Mouse (Mus musculus): ENCODE results near the gene Mdm2. TPM values are rescaled to one million over a fixed set of nuclear protein-coding genes. Genes with fewer than 3 reads are reported as not detected.
A peak's percentile ranks its signal among the peaks of the same experiment; 100 is the strongest.

The Mdm2 gene
- total and polyA plus RNA-seq, 3 experiments, result 79.8 to 136 (median 112) TPM

GRCm38 (mm10) chr10:117692173-117692572, 18.4 kb downstream of the Mdm2 start:
- Histone ChIP-seq H3K4me2 (ENCODE audit: insufficient read depth, low read depth, poor library complexity, severe bottlenecking) (no peak overlapping the region), H3K27me3 (replicated peaks) (no peaks in the 10 kb centered on the region), H3K4me1 (ENCODE audit: control insufficient read depth in 1 of 2, insufficient read depth in 2 of 2) (no peaks in the 10 kb centered on the region), H3K4me3 (replicated peaks in 1 of 3; ENCODE audit: low read depth in 2 of 3, low read length in 2 of 3, poor library complexity in 1 of 3) (no peak overlapping the region), H3K79me2 (replicated peaks; ENCODE audit: control insufficient read depth, extremely low read depth, insufficient read depth, poor library complexity, severe bottlenecking) (peaks cover 11% of the 10 kb centered on the region), H3K9me3 (replicated peaks; ENCODE audit: low read length) (no peaks in the 10 kb centered on the region), H3K9ac (ENCODE audit: insufficient read depth, low read depth) (no peak overlapping the region), H3K36me3 (replicated peaks in 1 of 2; ENCODE audit: control insufficient read depth in 1 of 2, insufficient read depth in 1 of 2, low read length in 1 of 2) (peaks cover 64 to 82% of the 10 kb centered on the region in 2 experiments), H3K27ac (ENCODE audit: insufficient read depth, low read depth) (no peak overlapping the region)
- no peak for TF ChIP-seq TCF12 (IDR thresholded peaks at IDR 0.05; ENCODE audit: low read depth, low read length)
- TF ChIP-seq CTCF (conservative IDR thresholded peaks at IDR 0.05 in 1 of 2, IDR thresholded peaks at IDR 0.05 in 1 of 2; ENCODE audit: low read depth in 2 of 2, low read length in 2 of 2), result peak in 1 of 2 experiments; percentile 6; a peak in 1 of 4 replicates
- in situ Hi-C loops (cut with MboI; ENCODE audit: low pct_ligation_motif_present, low pct_unique_long_range_greater_than_20kb, low sequenced_read_pairs) (no loop called here), dilution Hi-C loops (cut with MboI; ENCODE audit: extremely low pct_ligation_motif_present, extremely low pct_unique_long_range_greater_than_20kb, low sequenced_read_pairs) (no loop called here)
- DNase-seq (ENCODE audit: extremely low read depth), result no peak

GRCm38 (mm10) chr10:117691389-117691968, 19.1 kb downstream of the Mdm2 start:
- Histone ChIP-seq H3K36me3 (replicated peaks in 1 of 2; ENCODE audit: control insufficient read depth in 1 of 2, insufficient read depth in 1 of 2, low read length in 1 of 2) (peaks cover 57 to 75% of the 10 kb centered on the region in 2 experiments), H3K4me3 (replicated peaks in 1 of 3; ENCODE audit: low read depth in 2 of 3, low read length in 2 of 3, poor library complexity in 1 of 3) (no peak overlapping the region), H3K27ac (ENCODE audit: insufficient read depth, low read depth) (no peak overlapping the region), H3K27me3 (replicated peaks) (no peaks in the 10 kb centered on the region), H3K9me3 (replicated peaks; ENCODE audit: low read length) (no peaks in the 10 kb centered on the region), H3K4me1 (ENCODE audit: control insufficient read depth in 1 of 2, insufficient read depth in 2 of 2) (no peaks in the 10 kb centered on the region), H3K4me2 (ENCODE audit: insufficient read depth, low read depth, poor library complexity, severe bottlenecking) (no peak overlapping the region), H3K79me2 (replicated peaks; ENCODE audit: control insufficient read depth, extremely low read depth, insufficient read depth, poor library complexity, severe bottlenecking) (peaks cover 9% of the 10 kb centered on the region), H3K9ac (ENCODE audit: insufficient read depth, low read depth) (no peak overlapping the region)
- TF ChIP-seq HCFC1 (IDR thresholded peaks at IDR 0.05; ENCODE audit: low read depth, low read length), result no peak
- TF ChIP-seq POLR2A (IDR thresholded peaks at IDR 0.05; ENCODE audit: low read depth, low read length), result peak; percentile 12
- no peak for DNase-seq (ENCODE audit: extremely low read depth)
- in situ Hi-C loops (cut with MboI; ENCODE audit: low pct_ligation_motif_present, low pct_unique_long_range_greater_than_20kb, low sequenced_read_pairs) (no loop called here), dilution Hi-C loops (cut with MboI; ENCODE audit: extremely low pct_ligation_motif_present, extremely low pct_unique_long_range_greater_than_20kb, low sequenced_read_pairs) (no loop called here)

GRCm38 (mm10) chr10:117690770-117691296, 19.7 kb downstream of the Mdm2 start:
- TF ChIP-seq POLR2A (IDR thresholded peaks at IDR 0.05; ENCODE audit: low read depth, low read length) (no peak), CTCF (conservative IDR thresholded peaks at IDR 0.05 in 1 of 2, IDR thresholded peaks at IDR 0.05 in 1 of 2; ENCODE audit: low read depth in 2 of 2, low read length in 2 of 2) (no peak), SIN3A (IDR thresholded peaks at IDR 0.05; ENCODE audit: low read length) (no peak), NRF1 (IDR thresholded peaks at IDR 0.05; ENCODE audit: low read depth, low read length) (no peak), JUND (conservative IDR thresholded peaks at IDR 0.05; ENCODE audit: low read depth, low read length) (no peak), MAX (IDR thresholded peaks at IDR 0.05; ENCODE audit: low read length) (no peak), USF1 (IDR thresholded peaks at IDR 0.05; ENCODE audit: low read depth, low read length) (no peak), CHD1 (IDR thresholded peaks at IDR 0.05; ENCODE audit: low read depth, low read length) (no peak), JUN (IDR thresholded peaks at IDR 0.05; ENCODE audit: insufficient read depth, low read depth, low read length) (no peak), RAD21 (IDR thresholded peaks at IDR 0.05; ENCODE audit: low read depth, low read length) (no peak), KAT2A (IDR thresholded peaks at IDR 0.05; ENCODE audit: insufficient replicate concordance, low read length) (no peak), ETS1 (conservative IDR thresholded peaks at IDR 0.05; ENCODE audit: low read depth, low read length) (no peak), POLR2AphosphoS2 (IDR thresholded peaks at IDR 0.05; ENCODE audit: low read depth, low read length) (no peak), EP300 (IDR thresholded peaks at IDR 0.05; ENCODE audit: low read length) (no peak), TCF12 (IDR thresholded peaks at IDR 0.05; ENCODE audit: low read depth, low read length) (no peak), HCFC1 (IDR thresholded peaks at IDR 0.05; ENCODE audit: low read depth, low read length) (no peak), NELFE (IDR thresholded peaks at IDR 0.05; ENCODE audit: low read depth, low read length) (no peak), USF2 (conservative IDR thresholded peaks at IDR 0.05; ENCODE audit: low read depth, low read length) (no peak)
- Histone ChIP-seq H3K27ac (ENCODE audit: insufficient read depth, low read depth) (no peak overlapping the region), H3K79me2 (replicated peaks; ENCODE audit: control insufficient read depth, extremely low read depth, insufficient read depth, poor library complexity, severe bottlenecking) (peaks cover 9% of the 10 kb centered on the region), H3K9me3 (replicated peaks; ENCODE audit: low read length) (no peaks in the 10 kb centered on the region), H3K9ac (ENCODE audit: insufficient read depth, low read depth) (no peak overlapping the region), H3K4me1 (ENCODE audit: control insufficient read depth in 1 of 2, insufficient read depth in 2 of 2) (no peaks in the 10 kb centered on the region), H3K4me2 (ENCODE audit: insufficient read depth, low read depth, poor library complexity, severe bottlenecking) (no peak overlapping the region), H3K4me3 (replicated peaks in 1 of 3; ENCODE audit: low read depth in 2 of 3, low read length in 2 of 3, poor library complexity in 1 of 3) (no peak overlapping the region), H3K36me3 (replicated peaks in 1 of 2; ENCODE audit: control insufficient read depth in 1 of 2, insufficient read depth in 1 of 2, low read length in 1 of 2) (peaks cover 52 to 69% of the 10 kb centered on the region in 2 experiments), H3K27me3 (replicated peaks) (no peaks in the 10 kb centered on the region)
- in situ Hi-C loops (cut with MboI; ENCODE audit: low pct_ligation_motif_present, low pct_unique_long_range_greater_than_20kb, low sequenced_read_pairs), result no loop called here
- no peak for DNase-seq (ENCODE audit: extremely low read depth)
- dilution Hi-C loops (cut with MboI; ENCODE audit: extremely low pct_ligation_motif_present, extremely low pct_unique_long_range_greater_than_20kb, low sequenced_read_pairs), result no loop called here
